Mouse (Mus musculus): ENCODE measurements at regions not wholly inside any gene's neighbourhood (a gene's known extent, or its start where the extent isn't known, plus 50 kb on each side); places are given as distances from the start of the nearest gene placed in this dataset.

GRCm38 (mm10) chr13:84025348-84025747 is 196.7 kb upstream of the Tmem161b start:
- no peaks in the 10 kb centered on the region for H3K27me3 ChIP-seq (ENCODE audit: insufficient read depth, low read length)
- no peaks in the 10 kb centered on the region for H3K9me3 ChIP-seq (ENCODE audit: low read length)
- no peak overlapping the region for H3K9ac ChIP-seq (replicated peaks; ENCODE audit: low read length, poor library complexity, severe bottlenecking)
- DNase-seq (ENCODE audit: low spot score) (peak; percentile 36), ATAC-seq (ENCODE audit: low FRiP score) (no peak)
- H3K4me1 ChIP-seq (ENCODE audit: insufficient read depth, low read length) = no peaks in the 10 kb centered on the region
- no peak overlapping the region for H3K27ac ChIP-seq (ENCODE audit: low read depth, low read length)
- TF ChIP-seq CTCF (IDR thresholded peaks at IDR 0.05) = no peak
- no peak overlapping the region for H3K4me2 ChIP-seq (ENCODE audit: low read depth, low read length, poor library complexity, severe bottlenecking)
- no peak overlapping the region for H3K4me3 ChIP-seq (ENCODE audit: low read depth, low read length)
- WGBS = 84% methylated on average over 2 of the region's 2 CpGs
- no peaks in the 10 kb centered on the region for H3K36me3 ChIP-seq (ENCODE audit: insufficient read depth, low read length)

- Histone ChIP-seq H3K4me2 (ENCODE audit: low read depth, low read length, poor library complexity, severe bottlenecking) (no peak overlapping the region), H3K27me3 (ENCODE audit: insufficient read depth, low read length) (no peaks in the 10 kb centered on the region), H3K4me1 (ENCODE audit: insufficient read depth, low read length) (no peaks in the 10 kb centered on the region), H3K27ac (ENCODE audit: low read depth, low read length) (no peak overlapping the region), H3K9ac (replicated peaks; ENCODE audit: low read length, poor library complexity, severe bottlenecking) (no peak overlapping the region), H3K4me3 (ENCODE audit: low read depth, low read length) (no peak overlapping the region), H3K36me3 (ENCODE audit: insufficient read depth, low read length) (no peaks in the 10 kb centered on the region), H3K9me3 (ENCODE audit: low read length) (no peaks in the 10 kb centered on the region)
- no peak for TF ChIP-seq CTCF (IDR thresholded peaks at IDR 0.05)
- ATAC-seq (ENCODE audit: low FRiP score) = no peak
- no peak for DNase-seq (ENCODE audit: low spot score)
- 83% methylated on average over 6 of the region's 6 CpGs for WGBS
These were observed 174.4 kb upstream of the Tmem161b start for GRCm38 (mm10) chr13:84047736-84048135.

- 0 out of 2 replicates have a peak, but pooled peaks cover 2% of the 10 kb centered on the region for H3K4me1 ChIP-seq (ENCODE audit: insufficient read depth, low read length)
- no peak overlapping the region for H3K4me3 ChIP-seq (ENCODE audit: low read depth, low read length)
- no peak overlapping the region for H3K4me2 ChIP-seq (ENCODE audit: low read depth, low read length, poor library complexity, severe bottlenecking)
- no peak overlapping the region for H3K27ac ChIP-seq (ENCODE audit: low read depth, low read length)
- WGBS = 88% methylated on average over 1 of the region's 1 CpGs
- ATAC-seq (ENCODE audit: low FRiP score) (no peak), DNase-seq (ENCODE audit: low spot score) (no peak)
- H3K9ac ChIP-seq (replicated peaks; ENCODE audit: low read length, poor library complexity, severe bottlenecking) = no peak overlapping the region
- no peaks in the 10 kb centered on the region for H3K27me3 ChIP-seq (ENCODE audit: insufficient read depth, low read length)
- H3K36me3 ChIP-seq (ENCODE audit: insufficient read depth, low read length) = no peaks in the 10 kb centered on the region
- H3K9me3 ChIP-seq (ENCODE audit: low read length) = no peaks in the 10 kb centered on the region
- TF ChIP-seq CTCF (IDR thresholded peaks at IDR 0.05) = no peak
These were observed 169.9 kb upstream of the Tmem161b start for GRCm38 (mm10) chr13:84052221-84052620.

- Histone ChIP-seq H3K27ac (ENCODE audit: low read depth, low read length) (peak overlapping the region; percentile 65), H3K36me3 (ENCODE audit: insufficient read depth, low read length) (no peaks in the 10 kb centered on the region), H3K4me2 (ENCODE audit: low read depth, low read length, poor library complexity, severe bottlenecking) (peak overlapping the region; percentile 32; the same call in 1 of the 2 replicates), H3K9ac (replicated peaks; ENCODE audit: low read length, poor library complexity, severe bottlenecking) (no peak overlapping the region), H3K9me3 (ENCODE audit: low read length) (no peaks in the 10 kb centered on the region), H3K4me1 (ENCODE audit: insufficient read depth, low read length) (peaks cover 11% of the 10 kb centered on the region; the same call in 1 of the 2 replicates), H3K27me3 (ENCODE audit: insufficient read depth, low read length) (no peaks in the 10 kb centered on the region), H3K4me3 (ENCODE audit: low read depth, low read length) (no peak overlapping the region)
- TF ChIP-seq CTCF (IDR thresholded peaks at IDR 0.05) = no peak
- 50% methylated on average over 7 of the region's 7 CpGs for WGBS
- DNase-seq (ENCODE audit: low spot score) = peak; percentile 56
- ATAC-seq (ENCODE audit: low FRiP score) = no peak
These were observed 167.1 kb upstream of the Tmem161b start for GRCm38 (mm10) chr13:84054956-84055355.

- H3K4me2 ChIP-seq (ENCODE audit: low read depth, low read length, poor library complexity, severe bottlenecking) = peak overlapping the region; percentile 32; the same call in 1 of the 2 replicates
- H3K27me3 ChIP-seq (ENCODE audit: insufficient read depth, low read length) = no peaks in the 10 kb centered on the region
- H3K4me3 ChIP-seq (ENCODE audit: low read depth, low read length) = no peak overlapping the region
- DNase-seq (ENCODE audit: low spot score) (no peak), ATAC-seq (ENCODE audit: low FRiP score) (no peak)
- H3K27ac ChIP-seq (ENCODE audit: low read depth, low read length) = peak overlapping the region; percentile 65; the same call in 1 of the 2 replicates
- peaks cover 14% of the 10 kb centered on the region; the same call in 1 of the 2 replicates for H3K4me1 ChIP-seq (ENCODE audit: insufficient read depth, low read length)
- TF ChIP-seq CTCF (IDR thresholded peaks at IDR 0.05) = no peak
- H3K9me3 ChIP-seq (ENCODE audit: low read length) = no peaks in the 10 kb centered on the region
- no peak overlapping the region for H3K9ac ChIP-seq (replicated peaks; ENCODE audit: low read length, poor library complexity, severe bottlenecking)
- no peaks in the 10 kb centered on the region for H3K36me3 ChIP-seq (ENCODE audit: insufficient read depth, low read length)
These were observed 166.5 kb upstream of the Tmem161b start for GRCm38 (mm10) chr13:84055576-84055975.

GRCm38 (mm10) chr13:84056451-84056850 is 165.6 kb upstream of the Tmem161b start:
- H3K4me1 ChIP-seq (ENCODE audit: insufficient read depth, low read length) = peaks cover 14% of the 10 kb centered on the region; the same call in 1 of the 2 replicates
- no peaks in the 10 kb centered on the region for H3K36me3 ChIP-seq (ENCODE audit: insufficient read depth, low read length)
- H3K9ac ChIP-seq (replicated peaks; ENCODE audit: low read length, poor library complexity, severe bottlenecking) = 0 out of 2 replicates have a peak overlapping the region, but pooled peaks have one; percentile 19
- H3K27ac ChIP-seq (ENCODE audit: low read depth, low read length) = peak overlapping the region; percentile 76
- no peaks in the 10 kb centered on the region for H3K9me3 ChIP-seq (ENCODE audit: low read length)
- TF ChIP-seq CTCF (IDR thresholded peaks at IDR 0.05) = no peak
- H3K27me3 ChIP-seq (ENCODE audit: insufficient read depth, low read length) = no peaks in the 10 kb centered on the region
- DNase-seq (ENCODE audit: low spot score) (no peak), ATAC-seq (ENCODE audit: low FRiP score) (no peak)
- WGBS = 34% methylated on average over 2 of the region's 3 CpGs
- H3K4me3 ChIP-seq (ENCODE audit: low read depth, low read length) = no peak overlapping the region
- peak overlapping the region; percentile 2 for H3K4me2 ChIP-seq (ENCODE audit: low read depth, low read length, poor library complexity, severe bottlenecking)
